Mouse (Mus musculus) hindbrain, postnatal 0 days (tissue): Measurements from ENCODE around the gene Pofut2. TPM values are rescaled to one million over a fixed set of nuclear protein-coding genes. Genes with fewer than 3 reads are reported as not detected.

Source experiments
- ATAC-seq: fragments of 200-750 bp; cut with Nextera tagmentation; 2 replicates; pipeline ENCODE4 v1.8.0; 2017; ENCODE audit warnings: mild to moderate bottlenecking, moderate TSS enrichment, moderate library complexity
- DNase-seq: peaks from one replicate; pipeline ENCODE4 v3.0.0-alpha.2; 2015; ENCODE audit warnings: low spot score
- H3K27ac ChIP-seq: fragments of 300-500 bp; sonication (generic); 2 replicates; pipeline ENCODE4 v1.5.1; 2014; ENCODE audit warnings: mild to moderate bottlenecking
- H3K27me3 ChIP-seq: fragments of 300-500 bp; sonication (generic); 2 replicates; pipeline ENCODE4 v1.6.1; 2014; ENCODE audit warnings: low read length, mixed read lengths; ENCODE audit not compliant: insufficient read depth
- H3K36me3 ChIP-seq: fragments of 300-500 bp; sonication (generic); 2 replicates; pipeline ENCODE4 v1.6.1; 2014; ENCODE audit warnings: low read length, mixed read lengths; ENCODE audit not compliant: insufficient read depth
- H3K4me1 ChIP-seq: fragments of 300-500 bp; sonication (generic); 2 replicates; pipeline ENCODE4 v1.6.1; 2014; ENCODE audit warnings: antibody characterized with exemption, low read length, mixed read lengths; ENCODE audit not compliant: insufficient read depth
- H3K4me2 ChIP-seq: fragments of 300-500 bp; sonication (generic); 2 replicates; pipeline ENCODE4 v1.6.1; 2014; ENCODE audit warnings: low read depth, mild to moderate bottlenecking, low read length, moderate library complexity, mixed read lengths
- H3K4me3 ChIP-seq: fragments of 300-500 bp; sonication (generic); 2 replicates; pipeline ENCODE4 v1.5.1; 2014; ENCODE audit warnings: low read length
- H3K9ac ChIP-seq: fragments of 300-500 bp; sonication (generic); replicated peaks from 2 replicates; pipeline ENCODE4 v1.6.1; 2014; ENCODE audit warnings: mild to moderate bottlenecking, low read length, moderate library complexity, mixed read lengths
- H3K9me3 ChIP-seq: fragments of 300-500 bp; sonication (generic); 2 replicates; pipeline ENCODE4 v1.6.1; 2016; ENCODE audit warnings: low read length, mixed read lengths
- CTCF ChIP-seq: IDR thresholded peaks from 2 replicates; pipeline ENCODE4 v1.5.1; 2016; ENCODE audit warnings: antibody characterized with exemption, control low read depth, low read depth
- WGBS: fragments of 180-500 bp; shearing (Covaris S2); extraction: QIAGEN DNeasy Blood & Tissue Kit; methylation state at CpG from one replicate; pipeline ENCODE4 v1.1.7; 2014; 5-methylcytosine and 5-hydroxymethylcytosine counted together
- polyA plus RNA-seq: library from polyadenylated mRNA; unstranded; fragments of >200 nt; fragmentation: Nextera tagmentation; extraction: Ambion mirVana; gene quantifications from 2 replicates; pipeline ENCODE4 v1.2.1, GENCODE M21; 2015
- total RNA-seq: library from RNA; depleted of rRNA; stranded (reverse); fragments of >200 nt; gene quantifications from 2 replicates; pipeline ENCODE4 v1.2.3, GENCODE M21; 2014

Gene Pofut2
- total and polyA plus RNA-seq, 2 experiments from 2014 or later: 47.0 to 52.4 TPM

- ATAC-seq: 0 out of 2 replicates have a peak, but pooled peaks have one; percentile 15
- no peak overlapping the region for H3K4me3 ChIP-seq
- H3K27me3 ChIP-seq: no peaks in the 10 kb centered on the region
- no peak overlapping the region for H3K9ac ChIP-seq
- H3K9me3 ChIP-seq: no peaks in the 10 kb centered on the region
- 64% methylated on average over 11 of the region's 11 CpGs for WGBS
- no peak overlapping the region for H3K27ac ChIP-seq
- no peak for TF ChIP-seq CTCF
- no peaks in the 10 kb centered on the region for H3K36me3 ChIP-seq
- H3K4me1 ChIP-seq: no peaks in the 10 kb centered on the region
- H3K4me2 ChIP-seq: no peak overlapping the region
- peak; percentile 42 for DNase-seq
These were observed 36.0 kb upstream of the Pofut2 start for GRCm38 (mm10) chr10:77222963-77223552.

GRCm38 (mm10) chr10:77224390-77224789 is 34.6 kb upstream of the Pofut2 start:
- no peaks in the 10 kb centered on the region for H3K36me3 ChIP-seq
- 90% methylated on average over 4 of the region's 4 CpGs for WGBS

GRCm38 (mm10) chr10:77225414-77225813 is 33.6 kb upstream of the Pofut2 start:
- Histone ChIP-seq H3K4me2 (no peak overlapping the region), H3K9me3 (no peaks in the 10 kb centered on the region), H3K4me3 (no peak overlapping the region), H3K36me3 (no peaks in the 10 kb centered on the region), H3K9ac (no peak overlapping the region), H3K27ac (no peak overlapping the region), H3K4me1 (no peaks in the 10 kb centered on the region), H3K27me3 (no peaks in the 10 kb centered on the region)
- TF ChIP-seq CTCF: no peak
- ATAC-seq (no peak), DNase-seq (peak; percentile 42)
- WGBS: 64% methylated on average over 9 of the region's 9 CpGs

More at GRCm38 (mm10) chr10:77224390-77224789, 34.6 kb upstream of the Pofut2 start:
- ATAC-seq (no peak), DNase-seq (no peak)
- H3K4me3 ChIP-seq: no peak overlapping the region
- TF ChIP-seq CTCF: no peak
- no peak overlapping the region for H3K4me2 ChIP-seq
- H3K9ac ChIP-seq: no peak overlapping the region
- no peaks in the 10 kb centered on the region for H3K9me3 ChIP-seq
- H3K27ac ChIP-seq: no peak overlapping the region
- no peaks in the 10 kb centered on the region for H3K4me1 ChIP-seq
- no peaks in the 10 kb centered on the region for H3K27me3 ChIP-seq

GRCm38 (mm10) chr10:77225995-77226688 is 32.9 kb upstream of the Pofut2 start:
- no peak for DNase-seq
- no peaks in the 10 kb centered on the region for H3K36me3 ChIP-seq

GRCm38 (mm10) chr10:77226691-77227367 is 32.2 kb upstream of the Pofut2 start:
- no peak overlapping the region for H3K4me3 ChIP-seq
- TF ChIP-seq CTCF: no peak
- no peak overlapping the region for H3K27ac ChIP-seq
- no peaks in the 10 kb centered on the region for H3K36me3 ChIP-seq
- no peaks in the 10 kb centered on the region for H3K9me3 ChIP-seq
- no peak overlapping the region for H3K9ac ChIP-seq
- H3K4me1 ChIP-seq: no peaks in the 10 kb centered on the region
- DNase-seq: no peak
- 63% methylated on average over 8 of the region's 8 CpGs for WGBS
- no peak overlapping the region for H3K4me2 ChIP-seq
- no peaks in the 10 kb centered on the region for H3K27me3 ChIP-seq
- no peak for ATAC-seq

More at GRCm38 (mm10) chr10:77225995-77226688, 32.9 kb upstream of the Pofut2 start:
- Histone ChIP-seq H3K4me3 (no peak overlapping the region), H3K4me1 (no peaks in the 10 kb centered on the region), H3K9ac (no peak overlapping the region), H3K4me2 (no peak overlapping the region), H3K27me3 (no peaks in the 10 kb centered on the region), H3K9me3 (no peaks in the 10 kb centered on the region), H3K27ac (no peak overlapping the region)
- WGBS: 86% methylated on average over 8 of the region's 8 CpGs
- no peak for ATAC-seq
- TF ChIP-seq CTCF: no peak

- no peak for DNase-seq
- ATAC-seq: no peak
- Histone ChIP-seq H3K4me3 (no peak overlapping the region), H3K36me3 (no peaks in the 10 kb centered on the region), H3K27me3 (no peaks in the 10 kb centered on the region), H3K4me2 (no peak overlapping the region), H3K4me1 (no peaks in the 10 kb centered on the region), H3K9me3 (no peaks in the 10 kb centered on the region), H3K27ac (no peak overlapping the region), H3K9ac (no peak overlapping the region)
- TF ChIP-seq CTCF: no peak
- 82% methylated on average over 6 of the region's 6 CpGs for WGBS
These were observed 31.7 kb upstream of the Pofut2 start for GRCm38 (mm10) chr10:77227368-77227723.
